Mouse (Mus musculus) Patski (cell line): ENCODE data around the gene Tma7. TPM values are rescaled to one million over a fixed set of nuclear protein-coding genes. Genes with fewer than 3 reads are reported as not detected.

ENCODE experiments used
- ATAC-seq: fragments of 100-300 bp; one replicate; pipeline ENCODE4 v1.8.0; 2021
- CTCF ChIA-PET: fragments of 350-600 bp; sonication (Branson Sonifier 250); formaldehyde crosslinking; loops from one replicate; lab custom pipeline; 2022; ENCODE audit warnings: inconsistent platforms; lab: Charles Lee
- POLR2A ChIA-PET: fragments of 350-600 bp; sonication (Branson Sonifier 250); formaldehyde crosslinking; loops from one replicate; lab custom pipeline; 2022; ENCODE audit warnings: antibody characterized with exemption, inconsistent platforms; lab: Charles Lee
- DNase-seq: peaks from one replicate; pipeline ENCODE4 v3.0.0-alpha.2; 2011; ENCODE audit warnings: low read depth, low spot score
- H3K27me3 ChIP-seq: fragments of 371-371 bp; one replicate; pipeline ENCODE4 v1.5.1; 2021
- CTCF ChIP-seq: fragments of 100-300 bp; IDR thresholded peaks from one replicate; pipeline ENCODE4 v1.5.1; 2021
- in situ Hi-C: fragments of 300-500 bp; cut with MboI; formaldehyde crosslinking; loops from 3 replicates; pipeline ENCODE4 v1.11.1; 2018; ENCODE audit warnings: low pct_unique_long_range_greater_than_20kb, mixed read lengths
- polyA plus RNA-seq: library from polyadenylated mRNA; unstranded; gene quantifications from one replicate; pipeline ENCODE4 v1.2.3, GENCODE M21; 2021

The Tma7 gene
- polyA plus RNA-seq, 1 experiment from 2014 or later = 188 TPM

- in situ Hi-C loops = no loop called here
- ATAC-seq (no peak), DNase-seq (no peak)
- TF ChIP-seq CTCF = no peak
- ChIA-PET POLR2A (no interaction called here), CTCF (interaction anchor here (2.9 kb wide), 1 partner anchor 12 kb away, joined by 6 read pairs; no protein-coding TSS in a partner anchor)
- no peaks in the 10 kb centered on the region for H3K27me3 ChIP-seq
These were observed 1.9 kb downstream of the Tma7 start for GRCm38 (mm10) chr9:109080516-109080915.

GRCm38 (mm10) chr9:109073661-109074573 lies 8.5 kb downstream of the Tma7 start, which contains the start of gene Atrip:
TSS of gene Atrip (minus strand) at chr9:109074124.
- in situ Hi-C loops = loop anchor here (5.0 kb wide), 1 partner anchor 62 kb away; no protein-coding TSS in a partner anchor
- CTCF ChIA-PET = interaction anchor here (1.0 to 4.1 kb wide), 4 partner anchors 10 to 28 kb away, joined by 3 to 16 read pairs (median 5); partner anchors contain the start of gene Trex1
- no peak for TF ChIP-seq CTCF

GRCm38 (mm10) chr9:109068095-109068735 lies 14.2 kb downstream of the Tma7 start:
- TF ChIP-seq CTCF = no peak
- no peak for DNase-seq
- in situ Hi-C loops = no loop called here
- ChIA-PET CTCF (interaction anchor here (0.7 to 3.0 kb wide), 6 partner anchors 8 to 76 kb away, joined by 3 to 14 read pairs (median 6); partner anchors contain the start of genes Ccdc51, Tma7 and Trex1), POLR2A (interaction anchor here (0.8 to 1.6 kb wide), 2 partner anchors 8 to 45 kb away, joined by 3 to 4 read pairs; partner anchors contain the start of gene Trex1)
- no peaks in the 10 kb centered on the region for H3K27me3 ChIP-seq
- ATAC-seq = no peak

More at GRCm38 (mm10) chr9:109073661-109074573, 8.5 kb downstream of the Tma7 start, which contains the start of gene Atrip:
- ATAC-seq (peak; percentile 97), DNase-seq (no peak)
- POLR2A ChIA-PET = interaction anchor here (0.6 to 1.8 kb wide), 3 partner anchors 8 to 1005 kb away, joined by 3 to 7 read pairs (median 5); partner anchors contain the start of genes Ccdc51 and Tma7
- H3K27me3 ChIP-seq = no peaks in the 10 kb centered on the region

- no peak for ATAC-seq
- ChIA-PET CTCF (interaction anchor here (1.1 to 3.4 kb wide), 3 partner anchors 9 to 15 kb away, joined by 3 to 16 read pairs (median 10); partner anchors contain the start of gene Atrip), POLR2A (no interaction called here)
- H3K27me3 ChIP-seq = no peaks in the 10 kb centered on the region
- no peak for DNase-seq
- no peak for TF ChIP-seq CTCF
- in situ Hi-C loops = no loop called here
These were observed 21.5 kb downstream of the Tma7 start for GRCm38 (mm10) chr9:109060898-109061295.

- CTCF ChIA-PET = interaction anchor here (1.0 to 3.4 kb wide), 6 partner anchors 8 to 58 kb away, joined by 3 to 16 read pairs (median 8); partner anchors contain the start of gene Atrip
- POLR2A ChIA-PET = interaction anchor here (1.2 to 1.7 kb wide), 2 partner anchors 9 to 14 kb away, joined by 3 to 4 read pairs; no protein-coding TSS in a partner anchor
- DNase-seq (no peak), ATAC-seq (no peak)
- TF ChIP-seq CTCF = no peak
- in situ Hi-C loops = no loop called here
- H3K27me3 ChIP-seq = no peaks in the 10 kb centered on the region
These were observed 22.0 kb downstream of the Tma7 start for GRCm38 (mm10) chr9:109060184-109060897.

GRCm38 (mm10) chr9:109059136-109059903 lies 23.1 kb downstream of the Tma7 start, which contains the start of gene Trex1:
TSS of gene Trex1 (minus strand) at chr9:109059734.
- POLR2A ChIA-PET = interaction anchor here (0.7 to 1.7 kb wide), 4 partner anchors 10 to 23 kb away, joined by 3 to 4 read pairs (median 3); no protein-coding TSS in a partner anchor

GRCm38 (mm10) chr9:109058006-109058765 lies 24.2 kb downstream of the Tma7 start:
- in situ Hi-C loops = no loop called here
- POLR2A ChIA-PET = interaction anchor here (1.0 to 1.1 kb wide), 2 partner anchors 12 to 47 kb away, joined by 3 read pairs; no protein-coding TSS in a partner anchor
- no peak for ATAC-seq
- H3K27me3 ChIP-seq = no peaks in the 10 kb centered on the region
- no peak for DNase-seq
- CTCF ChIA-PET = interaction anchor here (1.5 to 3.4 kb wide), 4 partner anchors 14 to 54 kb away, joined by 5 to 16 read pairs (median 6); partner anchors contain the start of gene Atrip
- no peak for TF ChIP-seq CTCF

More at GRCm38 (mm10) chr9:109059136-109059903, 23.1 kb downstream of the Tma7 start, which contains the start of gene Trex1:
- in situ Hi-C loops = no loop called here
- peak; percentile 86 for DNase-seq
- no peaks in the 10 kb centered on the region for H3K27me3 ChIP-seq
- CTCF ChIA-PET = interaction anchor here (1.0 to 3.4 kb wide), 7 partner anchors 9 to 57 kb away, joined by 3 to 16 read pairs (median 6); partner anchors contain the start of gene Atrip
- ATAC-seq = peak; percentile 94
- no peak for TF ChIP-seq CTCF

GRCm38 (mm10) chr9:109057543-109057942 lies 24.8 kb downstream of the Tma7 start:
- DNase-seq (no peak), ATAC-seq (no peak)
- TF ChIP-seq CTCF = no peak
- POLR2A ChIA-PET = interaction anchor here (1.1 kb wide), 1 partner anchor 46 kb away, joined by 3 read pairs; no protein-coding TSS in a partner anchor
- no peaks in the 10 kb centered on the region for H3K27me3 ChIP-seq
- in situ Hi-C loops = no loop called here
- CTCF ChIA-PET = no interaction called here
